Mouse (Mus musculus): Measurements from ENCODE around the gene Fbxo7.

DNA sequence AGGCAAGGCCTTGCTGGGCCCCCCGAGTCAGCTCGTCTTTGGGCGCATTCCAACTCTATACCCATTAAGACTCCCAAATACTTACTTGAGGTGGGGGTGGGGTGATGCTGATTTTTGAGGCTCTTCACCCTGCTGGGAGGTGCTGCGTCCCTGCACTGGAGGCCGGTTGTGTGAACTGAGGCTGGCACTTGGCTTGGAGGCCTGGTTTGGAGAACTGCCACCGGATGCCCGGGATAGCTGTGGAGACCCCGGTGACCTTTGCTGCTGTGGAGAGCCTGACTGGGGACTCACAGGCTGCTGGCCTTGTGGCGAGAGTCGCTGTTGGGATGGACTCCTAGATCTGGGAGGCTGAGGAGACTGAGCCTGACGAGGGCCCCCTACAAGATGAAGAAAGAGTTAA is 35.5 kb downstream of the Fbxo7 start:
- TF ChIP-seq GATA1 (IDR thresholded peaks at IDR 0.05; ENCODE audit: borderline replicate concordance, low read length) (no peak), FLI1 (IDR thresholded peaks at IDR 0.05; ENCODE audit: low read length) (no peak)

Data from megakaryocyte, embryonic 14.5 days (primary cell).